Mouse (Mus musculus) midbrain, embryonic 15.5 days (tissue): ENCODE results near the gene Ppcdc. TPM values are rescaled to one million over a fixed set of nuclear protein-coding genes. Genes with fewer than 3 reads are reported as not detected.

Experiments used
- ATAC-seq: fragments of 200-750 bp; cut with Nextera tagmentation; replicated peaks from 2 replicates; pipeline ENCODE4 v1.8.0; 2017; ENCODE audit warnings: moderate TSS enrichment
- H3K27ac ChIP-seq: fragments of 300-500 bp; sonication (generic); 2 replicates; pipeline ENCODE4 v1.5.1; 2015; ENCODE audit warnings: mild to moderate bottlenecking, inconsistent platforms
- H3K27me3 ChIP-seq: fragments of 300-500 bp; sonication (generic); replicated peaks from 2 replicates; pipeline ENCODE4 v1.6.1; 2015; ENCODE audit warnings: inconsistent platforms
- H3K36me3 ChIP-seq: fragments of 300-500 bp; sonication (generic); replicated peaks from 2 replicates; pipeline ENCODE4 v1.6.1; 2015; ENCODE audit warnings: inconsistent platforms
- H3K4me1 ChIP-seq: fragments of 300-500 bp; sonication (generic); 2 replicates; pipeline ENCODE4 v1.6.1; 2015; ENCODE audit warnings: inconsistent platforms
- H3K4me2 ChIP-seq: fragments of 300-500 bp; sonication (generic); 2 replicates; pipeline ENCODE4 v1.6.1; 2015; ENCODE audit warnings: inconsistent platforms, mild to moderate bottlenecking, moderate library complexity
- H3K4me3 ChIP-seq: fragments of 300-500 bp; sonication (generic); 2 replicates; pipeline ENCODE4 v1.5.1; 2015; ENCODE audit warnings: mild to moderate bottlenecking, inconsistent platforms
- H3K9ac ChIP-seq: fragments of 300-500 bp; sonication (generic); 2 replicates; pipeline ENCODE4 v1.6.1; 2015; ENCODE audit warnings: mild to moderate bottlenecking, inconsistent platforms
- H3K9me3 ChIP-seq: fragments of 300-500 bp; sonication (generic); 2 replicates; pipeline ENCODE4 v1.6.1; 2016; ENCODE audit warnings: inconsistent platforms
- WGBS: fragments of 180-500 bp; shearing (Covaris S2); methylation state at CpG from one replicate; pipeline ENCODE4 v1.1.7; 2015; ENCODE audit warnings: mixed read lengths; 5-methylcytosine and 5-hydroxymethylcytosine counted together
- polyA plus RNA-seq: library from polyadenylated mRNA; unstranded; fragments of >200 nt; fragmentation: Nextera tagmentation; extraction: Ambion mirVana; gene quantifications from 2 replicates; pipeline ENCODE4 v1.2.1, GENCODE M21; 2015

Ppcdc gene
- 24.7 and 28.0 TPM in 2 replicates for polyA plus RNA-seq

DNA sequence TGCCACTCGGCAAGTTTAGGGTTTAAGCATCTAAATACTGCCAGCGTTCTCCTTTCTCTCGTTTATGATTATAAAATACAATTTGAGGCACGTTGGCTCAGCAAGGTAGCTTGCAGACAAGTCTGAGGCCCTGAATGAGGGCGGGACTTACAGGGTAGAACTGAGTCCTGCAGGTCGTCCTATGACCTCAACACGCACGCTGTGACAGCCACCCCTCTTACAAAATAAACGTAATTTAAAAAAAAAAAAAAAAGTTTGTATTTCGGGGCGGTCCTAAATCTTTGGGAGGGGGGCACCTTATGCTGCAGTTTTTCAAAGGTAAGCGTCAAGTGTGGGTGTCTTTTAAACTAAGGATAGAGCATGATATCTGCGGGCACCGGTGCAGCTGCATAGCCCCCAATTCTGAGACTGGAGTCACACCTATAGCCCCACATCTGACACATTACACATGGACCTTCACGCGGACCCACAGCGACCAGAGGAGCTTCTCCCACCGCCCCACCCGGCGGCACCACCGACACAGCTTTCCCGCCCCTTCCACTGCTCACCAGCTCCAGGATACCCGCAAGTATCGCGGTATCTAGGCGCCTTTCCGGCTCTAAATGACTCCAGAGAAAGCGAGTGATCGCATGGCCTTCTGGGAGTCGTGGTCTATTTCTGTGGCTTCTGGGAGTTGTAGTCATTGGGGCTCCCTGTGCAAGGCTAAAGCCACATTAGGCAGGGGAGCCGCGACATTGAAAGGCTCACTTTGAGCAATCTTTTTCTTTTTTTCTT, at the start of gene Ppcdc:
Gene Ppcdc, minus strand, starts transcription at position 603 of the 774 bp plus-strand sequence.
- peak; percentile 96 for ATAC-seq

DNA sequence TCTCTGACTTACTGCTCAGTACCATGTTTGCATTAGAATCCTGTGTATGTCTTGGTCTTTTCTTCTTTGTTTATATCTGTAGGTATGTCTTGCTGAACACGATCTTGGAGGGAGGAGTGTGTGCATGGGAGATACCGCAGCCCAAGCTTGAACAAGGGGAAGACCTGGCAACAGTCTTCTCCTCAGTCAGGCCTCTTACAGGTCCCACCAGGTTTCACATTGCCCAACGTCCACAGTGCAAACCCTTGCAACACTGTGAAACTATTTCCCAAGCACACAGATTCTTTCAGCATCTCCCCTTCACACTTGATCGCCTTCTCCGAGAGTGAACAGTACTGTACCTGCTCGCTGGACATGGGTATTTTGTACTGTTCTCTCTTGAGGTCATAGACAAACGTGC, 47.9 kb upstream of the Ppcdc start:
- H3K9ac ChIP-seq: no peak overlapping the region
- no peaks in the 10 kb centered on the region for H3K27me3 ChIP-seq
- no peak overlapping the region for H3K27ac ChIP-seq
- no peak overlapping the region for H3K4me2 ChIP-seq
- H3K9me3 ChIP-seq: no peaks in the 10 kb centered on the region
- no peak for ATAC-seq
- WGBS: 74% methylated on average over 7 of the region's 7 CpGs
- H3K36me3 ChIP-seq: no peaks in the 10 kb centered on the region
- peaks cover 4% of the 10 kb centered on the region for H3K4me1 ChIP-seq
- no peak overlapping the region for H3K4me3 ChIP-seq

More for the DNA sequence above, at the start of gene Ppcdc:
- peak within 1 kb of the TSS; percentile 84 for H3K27ac ChIP-seq
- H3K27me3 ChIP-seq: no peaks in the 10 kb centered on the region
- peaks cover 9% of the 10 kb centered on the region; the same call in 1 of the 2 replicates for H3K36me3 ChIP-seq
- H3K9ac ChIP-seq: peak within 1 kb of the TSS; percentile 76
- H3K9me3 ChIP-seq: no peaks in the 10 kb centered on the region
- peaks cover 7% of the 10 kb centered on the region for H3K4me1 ChIP-seq
- H3K4me3 ChIP-seq: peak within 1 kb of the TSS; percentile 56
- WGBS: 3% methylated on average over 32 of the region's 32 CpGs
- H3K4me2 ChIP-seq: peak within 1 kb of the TSS; percentile 74

GRCm38 (mm10) chr9:57485774-57486173, 45.9 kb upstream of the Ppcdc start:
- H3K27ac ChIP-seq: 0 out of 2 replicates have a peak overlapping the region, but pooled peaks have one; percentile 58
- ATAC-seq: peak; percentile 75
- peak overlapping the region; percentile 9; the same call in 1 of the 2 replicates for H3K4me2 ChIP-seq
- WGBS: 15% methylated on average over 7 of the region's 7 CpGs
- H3K9me3 ChIP-seq: no peaks in the 10 kb centered on the region
- peaks cover 4% of the 10 kb centered on the region for H3K4me1 ChIP-seq
- H3K27me3 ChIP-seq: no peaks in the 10 kb centered on the region
- no peaks in the 10 kb centered on the region for H3K36me3 ChIP-seq
- no peak overlapping the region for H3K4me3 ChIP-seq
- no peak overlapping the region for H3K9ac ChIP-seq

DNA sequence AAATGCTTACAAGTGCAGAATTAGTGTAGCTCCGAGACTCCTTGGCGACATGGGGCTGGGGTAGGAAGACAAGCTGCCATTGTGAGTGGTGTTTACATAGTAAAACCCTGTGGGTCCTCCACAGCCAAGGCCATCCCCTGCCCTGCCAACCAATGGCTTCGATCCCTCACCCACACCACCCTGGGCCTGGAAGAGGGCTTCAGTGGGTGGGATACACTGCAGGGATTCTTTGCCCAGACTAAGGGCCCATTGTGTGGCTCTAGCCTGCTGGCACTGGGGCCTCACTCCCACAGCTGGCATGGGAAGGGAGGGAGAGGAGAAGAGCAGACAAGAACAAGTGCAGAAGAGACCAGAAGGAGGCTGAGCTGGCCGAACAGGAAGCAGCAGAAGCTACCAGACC, 29.0 kb upstream of the Ppcdc start:
- Histone ChIP-seq H3K9me3 (no peaks in the 10 kb centered on the region), H3K4me3 (no peak overlapping the region), H3K9ac (no peak overlapping the region; the same call in 1 of the 2 replicates), H3K27me3 (no peaks in the 10 kb centered on the region), H3K36me3 (no peaks in the 10 kb centered on the region), H3K4me2 (0 out of 2 replicates have a peak overlapping the region, but pooled peaks have one; percentile 79), H3K4me1 (peaks cover 23% of the 10 kb centered on the region), H3K27ac (no peak overlapping the region)
- ATAC-seq: no peak
- WGBS: 66% methylated on average over 4 of the region's 4 CpGs

GRCm38 (mm10) chr9:57467896-57468549, 28.1 kb upstream of the Ppcdc start, which contains the start of gene Scamp5:
Gene Scamp5 (minus strand): TSS chr9:57468060.
- ATAC-seq: peak; percentile 95
- 2% methylated on average over 47 of the region's 48 CpGs for WGBS
- peak within 1 kb of the TSS; percentile 65 for H3K4me3 ChIP-seq

DNA sequence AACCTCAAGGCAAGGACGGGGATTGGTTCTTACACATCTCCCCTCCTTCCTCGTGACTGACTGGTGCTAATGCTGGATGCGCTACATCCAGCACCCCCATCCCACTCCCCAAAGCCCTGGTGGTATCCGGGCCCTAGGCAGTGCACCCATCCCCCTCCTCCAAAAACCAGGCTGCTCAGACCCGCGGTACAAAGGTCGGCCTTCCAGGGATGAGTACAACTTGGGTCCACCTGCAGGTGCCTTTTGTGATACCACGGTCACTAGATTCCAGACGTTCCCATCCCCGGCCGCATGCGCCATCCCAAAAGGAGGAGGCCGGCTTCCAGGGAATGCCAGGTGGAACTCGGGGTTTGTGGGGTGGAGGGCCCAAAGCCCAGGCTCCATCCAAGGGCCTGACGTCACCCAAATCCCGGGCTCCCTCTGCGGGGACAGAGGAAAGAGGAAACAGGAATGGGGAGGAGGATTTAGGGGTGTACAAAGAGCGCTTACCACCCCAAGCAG, 27.4 kb upstream of the Ppcdc start:
- ATAC-seq: peak; percentile 74
- H3K9ac ChIP-seq: peak overlapping the region; percentile 83
- WGBS: 2% methylated on average over 18 of the region's 18 CpGs
- no peaks in the 10 kb centered on the region for H3K27me3 ChIP-seq
- H3K4me3 ChIP-seq: peak overlapping the region; percentile 65
- H3K4me2 ChIP-seq: peak overlapping the region; percentile 79
- peak overlapping the region; percentile 93 for H3K27ac ChIP-seq
- peaks cover 27% of the 10 kb centered on the region for H3K4me1 ChIP-seq
- no peaks in the 10 kb centered on the region for H3K36me3 ChIP-seq
- H3K9me3 ChIP-seq: no peaks in the 10 kb centered on the region

More at GRCm38 (mm10) chr9:57467896-57468549, 28.1 kb upstream of the Ppcdc start, which contains the start of gene Scamp5:
- peak within 1 kb of the TSS; percentile 93 for H3K27ac ChIP-seq
- H3K9me3 ChIP-seq: no peaks in the 10 kb centered on the region
- peak within 1 kb of the TSS; percentile 79 for H3K4me2 ChIP-seq
- H3K36me3 ChIP-seq: no peaks in the 10 kb centered on the region
- H3K4me1 ChIP-seq: peaks cover 26% of the 10 kb centered on the region
- H3K27me3 ChIP-seq: no peaks in the 10 kb centered on the region
- H3K9ac ChIP-seq: peak within 1 kb of the TSS; percentile 83

DNA sequence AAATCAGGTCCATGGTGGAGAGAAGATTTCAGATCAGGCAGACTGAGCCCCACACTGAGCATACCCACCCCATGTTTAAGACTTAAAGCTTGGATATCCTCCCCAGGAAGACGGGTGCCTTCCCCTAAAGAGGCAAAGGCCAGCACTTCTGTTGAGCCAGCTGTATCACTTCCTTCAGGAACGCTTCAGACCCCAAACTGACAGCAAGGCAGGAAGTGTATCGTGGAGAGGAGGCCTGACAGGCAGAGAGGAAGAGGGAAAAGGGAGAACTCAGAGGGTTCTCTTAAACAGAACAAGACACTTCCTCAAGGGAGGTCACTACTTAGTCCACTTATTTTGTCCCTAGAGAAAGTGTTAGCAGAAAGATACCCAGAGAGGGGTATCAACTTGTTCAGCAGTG, 26.2 kb upstream of the Ppcdc start:
- Histone ChIP-seq H3K4me3 (peak overlapping the region; percentile 65), H3K36me3 (no peaks in the 10 kb centered on the region), H3K9me3 (no peaks in the 10 kb centered on the region), H3K4me2 (peak overlapping the region; percentile 79), H3K4me1 (peaks cover 27% of the 10 kb centered on the region), H3K27me3 (no peaks in the 10 kb centered on the region), H3K9ac (no peak overlapping the region), H3K27ac (no peak overlapping the region)
- WGBS: 85% methylated on average over 3 of the region's 3 CpGs
- ATAC-seq: no peak

GRCm38 (mm10) chr9:57462866-57463265, 22.9 kb upstream of the Ppcdc start:
- WGBS: 92% methylated on average over 6 of the region's 6 CpGs
- no peak overlapping the region for H3K27ac ChIP-seq
- H3K4me3 ChIP-seq: no peak overlapping the region
- no peaks in the 10 kb centered on the region for H3K36me3 ChIP-seq
- H3K4me1 ChIP-seq: peaks cover 22% of the 10 kb centered on the region
- H3K4me2 ChIP-seq: no peak overlapping the region
- no peak for ATAC-seq
- no peak overlapping the region for H3K9ac ChIP-seq
- no peaks in the 10 kb centered on the region for H3K27me3 ChIP-seq
- no peaks in the 10 kb centered on the region for H3K9me3 ChIP-seq

DNA sequence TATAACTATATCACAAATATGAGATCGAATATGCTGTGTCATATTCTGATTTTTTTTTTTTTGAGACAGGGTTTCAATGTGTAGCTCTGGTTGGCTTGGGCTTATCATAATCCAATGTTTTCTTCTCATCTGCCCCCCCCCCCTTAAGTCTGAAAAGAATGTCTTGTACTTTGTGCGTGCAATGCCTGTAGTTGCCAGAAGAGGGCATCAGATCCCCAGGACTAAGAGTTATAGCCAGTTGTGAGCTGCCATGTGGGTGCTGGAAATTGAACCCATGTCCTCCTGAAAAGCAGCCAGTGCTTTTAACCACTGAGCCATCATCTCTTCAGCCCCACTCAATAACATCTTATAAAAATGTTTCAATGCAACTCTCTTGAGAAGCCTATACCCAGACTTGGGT, 19.8 kb upstream of the Ppcdc start:
- no peak overlapping the region for H3K4me3 ChIP-seq
- no peaks in the 10 kb centered on the region for H3K27me3 ChIP-seq
- peaks cover 4% of the 10 kb centered on the region; the same call in 1 of the 2 replicates for H3K4me1 ChIP-seq
- no peak for ATAC-seq
- H3K9ac ChIP-seq: no peak overlapping the region
- no peak overlapping the region for H3K4me2 ChIP-seq
- WGBS: 100% methylated on average over 2 of the region's 2 CpGs
- no peak overlapping the region for H3K27ac ChIP-seq
- H3K36me3 ChIP-seq: no peaks in the 10 kb centered on the region
- H3K9me3 ChIP-seq: no peaks in the 10 kb centered on the region

DNA sequence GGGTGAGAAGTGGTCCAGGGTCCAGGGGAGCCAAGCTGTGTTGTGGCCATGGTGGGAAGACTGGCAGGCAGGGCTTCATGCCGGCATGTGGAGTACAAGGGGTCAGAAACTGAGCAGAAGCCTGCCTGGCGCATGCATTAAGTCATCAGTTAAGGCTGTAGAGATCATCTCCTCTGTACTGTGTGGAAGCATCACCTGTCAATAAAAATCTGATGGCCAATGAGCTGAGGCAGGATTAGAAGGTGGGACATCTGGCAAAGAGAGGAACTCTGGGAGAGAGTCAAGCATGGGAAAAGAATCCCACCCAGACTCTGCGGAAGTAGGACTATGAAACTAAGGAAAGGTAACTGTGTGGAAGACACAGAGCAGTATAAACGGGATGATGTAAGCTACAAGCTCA, 13.6 kb upstream of the Ppcdc start:
- H3K4me2 ChIP-seq: no peak overlapping the region
- no peaks in the 10 kb centered on the region for H3K4me1 ChIP-seq
- no peak overlapping the region for H3K27ac ChIP-seq
- no peak overlapping the region for H3K4me3 ChIP-seq
- ATAC-seq: no peak
- no peaks in the 10 kb centered on the region for H3K9me3 ChIP-seq
- H3K9ac ChIP-seq: no peak overlapping the region
- no peaks in the 10 kb centered on the region for H3K27me3 ChIP-seq
- WGBS: 88% methylated on average over 4 of the region's 4 CpGs
- peaks cover 16% of the 10 kb centered on the region for H3K36me3 ChIP-seq

- Histone ChIP-seq H3K27me3 (no peaks in the 10 kb centered on the region), H3K9ac (no peak overlapping the region), H3K27ac (no peak overlapping the region), H3K4me3 (no peak overlapping the region), H3K4me1 (no peaks in the 10 kb centered on the region), H3K4me2 (no peak overlapping the region), H3K9me3 (no peaks in the 10 kb centered on the region), H3K36me3 (peaks cover 22% of the 10 kb centered on the region)
- WGBS: 87% methylated on average over 8 of the region's 8 CpGs
- no peak for ATAC-seq
These were observed 12.9 kb upstream of the Ppcdc start for GRCm38 (mm10) chr9:57452624-57453462.
